Mouse (Mus musculus) spleen, adult 2 months (tissue): ENCODE data around the gene Rpl27a.

Source experiments
- CTCF ChIP-seq: fragments of 200-500 bp; IDR thresholded peaks from 2 replicates; pipeline ENCODE4 v1.5.1; 2011; ENCODE audit warnings: mild to moderate bottlenecking, inconsistent platforms; ENCODE audit not compliant: insufficient read depth, insufficient read length, insufficient replicate concordance; ENCODE audit errors: extremely low read depth
- POLR2A ChIP-seq: fragments of 200-500 bp; IDR thresholded peaks from 2 replicates; pipeline ENCODE4 v1.6.1; 2011; ENCODE audit warnings: low read depth, low read length, inconsistent platforms

GRCm38 (mm10) chr7:109566841-109567768, 48.2 kb downstream of the Rpl27a start:
- no peak for TF ChIP-seq CTCF
- no peak for TF ChIP-seq POLR2A
